Mouse (Mus musculus): Measurements from ENCODE around the gene Sipa1l3. TPM values are rescaled to one million over a fixed set of nuclear protein-coding genes. Genes with fewer than 3 reads are reported as not detected.

The Sipa1l3 gene
- polyA plus RNA-seq, 1 experiment from 2014 or later, result 9.7 TPM

DNA sequence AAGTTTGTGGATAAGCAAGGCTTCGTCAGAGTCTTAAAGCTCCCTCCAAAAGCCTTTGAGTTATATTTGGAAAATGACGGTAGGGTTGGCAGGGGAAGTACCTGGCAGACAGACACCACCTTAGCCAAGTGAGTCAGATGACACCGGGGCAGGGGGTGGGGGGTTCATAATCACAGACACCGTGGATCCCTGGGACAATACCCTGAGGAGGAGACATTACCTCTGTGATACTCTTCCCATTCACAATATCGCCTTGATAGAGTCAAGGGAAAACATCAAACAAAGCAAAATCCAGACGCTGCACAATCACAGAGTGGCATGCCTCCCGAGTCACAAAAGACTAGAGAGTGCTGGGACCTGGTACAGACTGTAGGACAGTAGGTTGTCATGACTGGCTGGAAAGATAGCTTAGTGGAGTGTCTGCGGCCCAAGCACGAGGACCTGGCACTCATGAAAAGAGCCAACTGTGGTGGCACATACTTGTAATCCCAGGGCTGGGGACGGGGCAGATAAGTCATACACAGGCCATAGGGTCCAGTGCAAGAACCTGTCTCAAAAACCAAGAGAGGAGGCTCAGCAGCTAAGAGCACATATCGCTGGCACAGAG lies 85.4 kb downstream of the Sipa1l3 start:
- H3K27ac ChIP-seq (replicated peaks), result peak overlapping the region; percentile 40
- WGBS, result 61% methylated on average over 11 of the region's 11 CpGs

DNA sequence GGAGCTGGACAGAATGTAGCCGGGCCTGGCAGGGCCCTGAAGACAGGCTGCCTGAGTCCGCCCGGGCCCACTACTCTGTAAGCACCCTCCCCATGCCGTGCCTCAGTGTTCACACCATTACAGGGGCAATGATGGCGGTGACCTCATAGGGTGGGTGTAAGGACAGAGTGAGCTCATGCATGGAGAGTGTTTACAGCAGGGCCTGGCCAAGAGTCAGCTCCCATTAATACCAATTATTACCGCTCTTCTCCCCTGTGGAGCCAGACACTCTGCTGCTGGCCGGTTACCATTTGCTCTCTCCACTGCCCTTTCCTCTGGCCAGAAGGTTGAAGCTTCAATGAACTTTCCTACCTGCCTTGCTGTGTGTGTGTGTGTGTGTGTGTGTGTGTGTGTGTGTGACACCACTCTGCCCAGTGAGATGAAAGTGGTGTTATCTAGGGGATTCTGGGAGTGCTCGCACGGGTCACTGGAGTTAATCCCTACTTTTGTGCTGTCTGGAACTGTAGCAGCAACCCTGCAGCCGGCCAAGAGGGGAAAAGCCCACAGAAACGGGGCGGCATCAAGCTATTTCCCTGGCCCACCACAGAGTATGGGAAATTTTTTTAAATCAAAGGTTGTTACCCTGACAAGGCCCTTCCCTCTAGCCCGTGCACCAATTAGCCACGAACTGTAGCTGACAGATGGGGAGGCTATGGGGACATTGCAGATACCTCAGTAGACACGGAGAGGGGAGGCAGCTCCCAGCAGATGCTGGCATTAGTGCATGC lies 86.1 kb downstream of the Sipa1l3 start:
- Histone ChIP-seq H3K4me2 (replicated peaks; ENCODE audit: low read depth) (no peak overlapping the region), H3K9me3 (ENCODE audit: control insufficient read depth, low read length) (no peaks in the 10 kb centered on the region), H3K4me3 (ENCODE audit: low read depth, low read length) (no peak overlapping the region), H3K36me3 (ENCODE audit: control insufficient read depth, insufficient read depth, low read length) (no peaks in the 10 kb centered on the region), H3K27me3 (ENCODE audit: control insufficient read depth, insufficient read depth, low read length) (no peaks in the 10 kb centered on the region), H3K9ac (ENCODE audit: low read length) (0 out of 2 replicates have a peak overlapping the region, but pooled peaks have one; percentile 8), H3K27ac (replicated peaks) (peak overlapping the region; percentile 40), H3K4me1 (replicated peaks; ENCODE audit: control insufficient read depth, insufficient read depth) (no peaks in the 10 kb centered on the region; the same call in 1 of the 2 replicates)
- ATAC-seq (ENCODE audit: low FRiP score, low TSS enrichment), result peak; percentile 66; the same call in 1 of the 2 replicates
- WGBS, result 41% methylated on average over 15 of the region's 15 CpGs
- TF ChIP-seq EP300 (optimal IDR thresholded peaks at IDR 0.05) (no peak), CTCF (IDR thresholded peaks at IDR 0.05; ENCODE audit: low read depth) (no peak)
- no peak for DNase-seq (ENCODE audit: low spot score)

More for the DNA sequence above, 85.4 kb downstream of the Sipa1l3 start:
- ATAC-seq (ENCODE audit: low FRiP score, low TSS enrichment) (no peak), DNase-seq (ENCODE audit: low spot score) (no peak)
- no peaks in the 10 kb centered on the region for H3K27me3 ChIP-seq (ENCODE audit: control insufficient read depth, insufficient read depth, low read length)
- H3K9ac ChIP-seq (ENCODE audit: low read length), result 0 out of 2 replicates have a peak overlapping the region, but pooled peaks have one; percentile 8
- no peak overlapping the region for H3K4me3 ChIP-seq (ENCODE audit: low read depth, low read length)
- no peaks in the 10 kb centered on the region; the same call in 1 of the 2 replicates for H3K4me1 ChIP-seq (replicated peaks; ENCODE audit: control insufficient read depth, insufficient read depth)
- no peak for TF ChIP-seq EP300 (optimal IDR thresholded peaks at IDR 0.05)
- TF ChIP-seq CTCF (IDR thresholded peaks at IDR 0.05; ENCODE audit: low read depth), result no peak
- no peaks in the 10 kb centered on the region for H3K9me3 ChIP-seq (ENCODE audit: control insufficient read depth, low read length)
- H3K36me3 ChIP-seq (ENCODE audit: control insufficient read depth, insufficient read depth, low read length), result no peaks in the 10 kb centered on the region
- H3K4me2 ChIP-seq (replicated peaks; ENCODE audit: low read depth), result no peak overlapping the region

DNA sequence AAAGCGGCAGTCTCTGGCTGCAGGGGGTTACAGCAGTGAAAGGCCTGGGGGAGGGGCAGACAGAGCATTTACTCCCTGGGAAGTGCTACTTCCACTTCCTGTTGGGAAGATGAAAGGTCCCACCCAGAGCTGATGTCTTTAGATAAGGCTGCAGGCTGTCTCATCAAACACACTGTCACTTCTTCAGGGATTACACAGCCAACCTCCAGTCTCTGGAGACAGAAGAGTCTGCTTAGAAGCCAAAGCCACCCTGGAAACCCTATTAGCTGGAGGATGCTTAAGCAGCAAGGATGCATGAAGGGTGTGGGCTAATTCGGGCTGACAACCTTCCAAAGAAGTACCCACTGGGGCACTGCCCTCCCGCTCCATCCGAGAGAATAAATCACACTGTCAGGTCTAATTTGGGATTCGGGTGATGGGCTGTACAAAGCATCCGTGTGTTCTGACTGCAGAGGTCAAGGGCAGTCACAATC lies 87.7 kb downstream of the Sipa1l3 start:
- WGBS, result 54% methylated on average over 6 of the region's 6 CpGs
- Histone ChIP-seq H3K9me3 (ENCODE audit: control insufficient read depth, low read length) (no peaks in the 10 kb centered on the region), H3K27me3 (ENCODE audit: control insufficient read depth, insufficient read depth, low read length) (no peaks in the 10 kb centered on the region), H3K4me1 (replicated peaks; ENCODE audit: control insufficient read depth, insufficient read depth) (peaks cover under 1% of the 10 kb centered on the region), H3K9ac (ENCODE audit: low read length) (no peak overlapping the region), H3K36me3 (ENCODE audit: control insufficient read depth, insufficient read depth, low read length) (no peaks in the 10 kb centered on the region), H3K27ac (replicated peaks) (no peak overlapping the region), H3K4me3 (ENCODE audit: low read depth, low read length) (no peak overlapping the region), H3K4me2 (replicated peaks; ENCODE audit: low read depth) (no peak overlapping the region)
- TF ChIP-seq CTCF (IDR thresholded peaks at IDR 0.05; ENCODE audit: low read depth), result no peak
- DNase-seq (ENCODE audit: low spot score) (no peak), ATAC-seq (ENCODE audit: low FRiP score, low TSS enrichment) (no peak)

DNA sequence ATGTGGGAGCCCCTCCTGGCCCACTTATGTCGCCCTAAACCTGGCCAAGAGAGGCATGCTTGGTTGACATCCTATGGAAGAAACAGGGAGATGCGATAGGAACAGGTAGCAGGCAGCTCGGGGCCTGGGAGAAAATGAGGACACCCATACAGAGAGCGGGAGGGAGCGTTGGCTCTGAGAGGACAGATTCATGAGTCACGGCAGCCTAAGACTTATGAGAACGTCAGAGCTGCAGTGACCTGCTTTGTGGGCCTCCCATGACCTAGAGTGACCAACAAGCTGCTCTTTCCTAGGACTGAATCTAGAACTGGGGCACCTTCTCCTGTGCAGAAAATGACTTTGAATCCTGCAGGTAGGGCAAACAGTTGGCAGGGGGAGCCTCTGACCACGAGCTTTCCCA lies 92.4 kb downstream of the Sipa1l3 start:
- TF ChIP-seq EP300 (optimal IDR thresholded peaks at IDR 0.05) (no peak), CTCF (IDR thresholded peaks at IDR 0.05; ENCODE audit: low read depth) (peak; percentile 20; the same call in 1 of the 2 replicates)
- Histone ChIP-seq H3K27me3 (ENCODE audit: control insufficient read depth, insufficient read depth, low read length) (no peaks in the 10 kb centered on the region), H3K4me1 (replicated peaks; ENCODE audit: control insufficient read depth, insufficient read depth) (peaks cover 16% of the 10 kb centered on the region), H3K9ac (ENCODE audit: low read length) (no peak overlapping the region), H3K27ac (replicated peaks) (peak overlapping the region; percentile 61; the same call in 1 of the 2 replicates), H3K36me3 (ENCODE audit: control insufficient read depth, insufficient read depth, low read length) (no peaks in the 10 kb centered on the region), H3K4me3 (ENCODE audit: low read depth, low read length) (no peak overlapping the region), H3K4me2 (replicated peaks; ENCODE audit: low read depth) (no peak overlapping the region), H3K9me3 (ENCODE audit: control insufficient read depth, low read length) (no peaks in the 10 kb centered on the region)
- WGBS, result 64% methylated on average over 8 of the region's 8 CpGs
- ATAC-seq (ENCODE audit: low FRiP score, low TSS enrichment) (no peak), DNase-seq (ENCODE audit: low spot score) (no peak)

- 11% methylated on average over 7 of the region's 7 CpGs for WGBS
- Histone ChIP-seq H3K4me1 (replicated peaks; ENCODE audit: control insufficient read depth, insufficient read depth) (peaks cover 16% of the 10 kb centered on the region), H3K9ac (ENCODE audit: low read length) (no peak overlapping the region), H3K27ac (replicated peaks) (peak overlapping the region; percentile 61; the same call in 1 of the 2 replicates), H3K4me3 (ENCODE audit: low read depth, low read length) (no peak overlapping the region), H3K27me3 (ENCODE audit: control insufficient read depth, insufficient read depth, low read length) (no peaks in the 10 kb centered on the region), H3K9me3 (ENCODE audit: control insufficient read depth, low read length) (no peaks in the 10 kb centered on the region), H3K36me3 (ENCODE audit: control insufficient read depth, insufficient read depth, low read length) (no peaks in the 10 kb centered on the region), H3K4me2 (replicated peaks; ENCODE audit: low read depth) (no peak overlapping the region)
- no peak for TF ChIP-seq EP300 (optimal IDR thresholded peaks at IDR 0.05)
- peak; percentile 35 for TF ChIP-seq CTCF (IDR thresholded peaks at IDR 0.05; ENCODE audit: low read depth)
- DNase-seq (ENCODE audit: low spot score), result peak; percentile 53
- peak; percentile 58 for ATAC-seq (ENCODE audit: low FRiP score, low TSS enrichment)
Observed at GRCm38 (mm10) chr7:29425413-29425827, 93.0 kb downstream of the Sipa1l3 start.

All from stomach, postnatal 0 days (tissue).